Mouse (Mus musculus): Measurements from ENCODE around the gene Smok2b. TPM values are rescaled to one million over a fixed set of nuclear protein-coding genes. Genes with fewer than 3 reads are reported as not detected.

Gene Smok2b
- not detected for polyA plus RNA-seq (2014; fragmentation: Illumina TruSeq; extraction: RNeasy Lipid Tissue Mini Kit (QIAGEN cat#74804))

DNA sequence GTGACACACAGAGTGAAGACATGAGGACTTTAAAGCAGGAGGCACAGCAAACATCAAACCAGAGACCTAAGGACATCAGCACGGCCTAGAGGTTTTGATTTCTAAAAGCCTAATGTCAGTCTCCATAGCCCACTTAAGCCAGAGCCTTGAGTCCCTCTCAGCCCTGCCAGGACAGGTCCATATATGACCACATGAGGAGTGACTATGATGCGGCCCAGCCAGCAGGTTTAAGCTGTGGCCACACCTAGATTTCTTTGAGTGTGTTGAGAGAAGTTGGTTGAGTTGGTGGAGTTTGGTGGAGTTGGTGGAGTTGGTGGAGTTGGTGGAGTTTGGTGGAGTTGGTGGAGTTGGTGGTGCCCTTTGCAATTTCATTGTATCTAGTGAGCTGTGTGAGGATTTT, at the start of gene Smok2b:
Smok2b (plus strand) TSS at position 301 of the 400 bp plus-strand sequence.

DNA sequence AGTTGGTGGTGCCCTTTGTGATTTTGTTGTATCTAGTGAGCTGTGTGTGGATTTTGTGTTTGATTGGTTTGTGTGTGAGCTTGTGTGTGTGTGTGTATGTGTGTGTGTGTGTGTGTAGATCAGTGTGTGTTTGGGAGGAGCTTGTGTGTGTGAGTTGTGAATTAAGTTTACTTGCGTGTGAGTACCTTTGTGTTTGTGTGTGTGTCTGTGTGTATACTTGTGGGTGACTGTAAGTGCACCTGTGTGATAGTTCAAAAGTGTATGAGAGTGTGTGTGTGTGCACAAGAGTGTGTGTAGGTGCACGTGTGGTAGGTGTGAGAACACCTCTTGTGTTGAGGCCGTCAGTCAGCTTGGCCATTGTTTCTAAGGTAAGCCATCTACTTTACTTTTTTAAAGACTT, 9.2 kb upstream of the Smok2b start, which contains the start of gene Smok2a:
Smok2a (plus strand) TSS at position 301 of the 400 bp plus-strand sequence.

Other genes with a start within 250 kb of the Smok2b start
- 188 TPM for gene Wtap, start 236.1 kb upstream of the Smok2b start, polyA plus RNA-seq (2014; fragmentation: Illumina TruSeq; extraction: RNeasy Lipid Tissue Mini Kit (QIAGEN cat#74804))
- gene Sod2, start 223.4 kb upstream of the Smok2b start, polyA plus RNA-seq (2014; fragmentation: Illumina TruSeq; extraction: RNeasy Lipid Tissue Mini Kit (QIAGEN cat#74804)): 71.4 TPM
- gene Gpr31b, start 178.0 kb upstream of the Smok2b start, polyA plus RNA-seq (2014; fragmentation: Illumina TruSeq; extraction: RNeasy Lipid Tissue Mini Kit (QIAGEN cat#74804)): not detected
- not detected for gene Tcp10b, start 169.2 kb upstream of the Smok2b start, polyA plus RNA-seq (2014; fragmentation: Illumina TruSeq; extraction: RNeasy Lipid Tissue Mini Kit (QIAGEN cat#74804))
- gene Unc93a, start 98.4 kb upstream of the Smok2b start, polyA plus RNA-seq (2014; fragmentation: Illumina TruSeq; extraction: RNeasy Lipid Tissue Mini Kit (QIAGEN cat#74804)): not detected
- gene Smok2a, start 9.1 kb upstream of the Smok2b start, polyA plus RNA-seq (2014; fragmentation: Illumina TruSeq; extraction: RNeasy Lipid Tissue Mini Kit (QIAGEN cat#74804)): not detected
- gene Tcp10c, start 124.3 kb downstream of the Smok2b start, polyA plus RNA-seq (2014; fragmentation: Illumina TruSeq; extraction: RNeasy Lipid Tissue Mini Kit (QIAGEN cat#74804)): not detected